Mouse (Mus musculus) spleen, postnatal 10 days (tissue): ENCODE results near the gene Vav1.
A peak's percentile ranks its signal among the peaks of the same experiment; 100 is the strongest.

Source experiments
- DNase-seq, 2 experiments: peaks; one replicate each; pipeline ENCODE4 v3.0.0; 2021 to 2022; ENCODE audit warnings: low spot score in 2 of 2

Vav1 gene

DNA sequence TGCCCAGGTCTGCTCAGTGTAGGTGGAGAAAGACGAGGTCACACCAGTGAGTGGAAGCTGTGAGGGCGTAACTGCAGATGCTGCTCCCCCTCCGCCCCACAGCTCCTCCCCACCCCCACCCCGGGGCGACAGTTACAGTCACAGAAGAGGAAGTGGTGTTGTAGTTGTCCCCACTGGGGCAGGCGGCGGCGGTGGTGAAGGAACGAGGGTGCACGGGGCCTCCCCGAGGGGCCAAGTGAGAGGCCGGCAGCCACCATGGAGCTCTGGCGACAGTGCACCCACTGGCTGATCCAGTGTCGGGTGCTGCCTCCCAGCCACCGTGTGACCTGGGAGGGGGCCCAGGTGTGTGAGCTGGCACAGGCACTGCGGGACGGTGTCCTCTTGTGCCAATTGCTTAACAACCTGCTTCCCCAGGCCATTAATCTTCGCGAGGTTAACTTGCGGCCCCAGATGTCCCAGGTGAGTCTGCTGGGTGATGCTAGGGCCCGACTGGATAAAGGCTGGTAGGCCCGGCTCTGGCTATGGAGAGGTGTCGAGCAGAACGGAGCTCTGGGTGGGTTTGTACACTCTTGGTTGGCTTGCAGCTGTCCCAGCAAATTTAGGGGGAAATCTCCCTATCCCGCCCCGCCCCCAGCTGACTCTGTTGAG lies at the start of gene Vav1:
Gene Vav1, plus strand, starts transcription at position 158 of the 648 bp plus-strand sequence.
- peak; percentile 57 to 86 for DNase-seq

DNA sequence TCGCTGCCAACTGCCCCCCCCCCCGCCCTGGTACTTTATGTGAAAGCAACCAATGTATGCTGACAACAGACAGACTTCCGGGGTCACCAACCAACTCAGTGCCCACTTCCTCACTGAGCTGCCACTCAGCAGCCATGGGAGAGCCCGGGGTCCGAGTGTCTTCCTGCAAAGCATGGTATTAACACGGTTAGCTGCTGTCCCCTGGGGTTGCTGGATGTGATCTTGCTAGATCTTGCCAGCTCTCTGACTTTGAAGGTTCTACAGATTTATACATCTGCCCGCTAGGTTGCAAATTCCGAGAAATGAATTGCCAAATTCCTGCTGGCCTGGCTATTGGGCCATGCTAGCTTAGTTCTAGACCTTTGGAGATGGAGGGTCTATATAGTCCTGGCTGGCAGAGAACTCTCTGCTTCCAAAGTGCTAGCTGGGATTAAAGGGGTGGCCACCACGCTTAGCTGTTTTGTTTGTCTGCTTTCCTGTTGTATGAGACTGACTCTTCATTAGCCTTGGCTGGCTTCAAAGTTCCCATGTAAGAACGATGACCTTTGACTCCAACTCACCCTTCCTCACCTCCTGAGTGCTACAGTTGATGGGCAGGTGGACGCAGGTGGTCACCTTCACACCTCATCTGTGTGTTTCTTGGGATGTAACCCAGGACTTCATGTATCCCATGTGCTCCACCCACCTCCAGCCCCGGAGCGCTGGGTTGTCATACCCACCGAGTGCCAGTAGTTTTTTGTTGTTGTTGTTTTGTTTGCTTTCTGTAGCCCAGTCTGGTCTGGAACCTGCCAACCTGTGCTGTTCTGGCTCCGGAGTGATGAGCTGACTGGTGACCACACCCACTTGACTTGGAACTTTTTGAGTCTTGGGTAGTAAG lies 48.8 kb upstream of the Vav1 start:
- DNase-seq: no peak

DNA sequence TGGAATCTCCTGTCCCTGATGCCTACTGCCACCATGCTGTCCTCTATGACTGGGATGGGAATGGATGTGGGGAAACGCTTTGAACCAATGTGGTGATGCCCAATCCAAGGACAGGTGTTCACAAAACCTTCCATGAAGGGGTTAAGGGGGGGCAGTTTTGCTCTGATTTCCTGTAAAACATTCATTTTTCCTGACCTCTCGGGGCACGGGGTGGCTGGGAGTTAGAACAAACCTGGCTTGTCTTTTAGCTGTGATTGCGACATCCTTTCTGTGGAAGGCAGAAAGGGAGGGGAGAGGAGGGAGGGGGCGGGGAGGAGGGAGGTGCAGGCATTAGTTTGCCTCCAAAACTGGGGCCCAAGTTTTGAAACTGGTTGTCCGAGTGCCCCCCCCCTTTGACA lies 48.2 kb upstream of the Vav1 start:
- no peak for DNase-seq

DNA sequence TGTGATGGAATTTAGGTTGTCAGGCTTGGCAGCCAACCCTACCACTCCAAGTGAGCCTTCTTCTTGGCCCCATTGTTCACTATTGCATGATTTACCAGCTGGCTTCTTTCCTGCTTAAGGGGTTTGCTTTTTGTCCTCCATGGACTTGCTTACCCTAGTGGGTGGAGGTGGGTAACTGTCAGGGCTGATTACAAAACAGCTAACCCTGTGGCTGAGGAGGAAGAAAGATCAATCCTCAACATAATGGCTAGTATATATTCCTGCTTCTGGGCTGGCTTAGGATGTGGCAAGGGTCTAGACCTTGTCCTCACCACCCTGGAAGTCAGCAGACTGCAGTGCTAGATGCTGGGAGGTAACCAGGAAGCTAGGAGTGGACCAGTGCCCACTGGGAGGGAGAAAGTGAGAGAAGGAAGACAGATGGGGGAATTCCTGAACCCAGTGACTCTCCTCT lies 47.6 kb upstream of the Vav1 start:
- DNase-seq: no peak

DNA sequence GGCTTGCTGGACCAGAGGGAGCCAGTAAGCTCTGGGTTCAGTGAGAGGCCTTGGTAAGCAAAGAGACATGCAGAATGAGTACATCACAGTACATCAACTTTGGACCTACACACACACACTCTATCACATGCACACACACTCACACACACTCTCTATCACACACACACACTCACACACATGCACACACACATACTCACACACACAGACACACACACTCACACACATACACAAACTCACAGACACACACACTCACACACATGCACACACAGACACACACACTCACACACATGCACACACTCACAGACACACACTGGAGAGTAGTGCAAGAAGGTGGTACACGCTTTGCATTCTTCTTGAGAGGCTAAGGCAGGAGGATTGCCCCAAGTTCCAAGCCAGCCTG lies 46.7 kb upstream of the Vav1 start:
- no peak for DNase-seq

DNA sequence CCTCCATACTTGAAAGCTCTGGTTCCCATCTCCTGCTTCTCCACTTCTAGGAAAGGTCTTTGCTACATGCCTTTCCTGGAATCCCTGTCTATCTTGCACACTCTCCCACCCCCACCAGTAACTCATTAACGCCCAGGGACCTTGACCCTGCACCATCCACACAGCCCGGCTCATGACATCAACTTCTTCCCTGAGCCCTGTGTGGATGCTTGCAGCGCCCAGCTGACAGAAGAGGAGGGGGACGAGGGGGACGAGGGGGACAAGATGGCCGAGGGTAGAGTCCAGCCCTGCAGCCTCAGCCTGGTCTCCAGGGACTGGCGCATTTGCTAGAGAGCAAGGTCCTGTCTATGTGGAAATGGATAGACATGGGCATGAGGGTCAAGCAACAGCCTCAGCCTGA lies 45.9 kb upstream of the Vav1 start:
- no peak for DNase-seq

DNA sequence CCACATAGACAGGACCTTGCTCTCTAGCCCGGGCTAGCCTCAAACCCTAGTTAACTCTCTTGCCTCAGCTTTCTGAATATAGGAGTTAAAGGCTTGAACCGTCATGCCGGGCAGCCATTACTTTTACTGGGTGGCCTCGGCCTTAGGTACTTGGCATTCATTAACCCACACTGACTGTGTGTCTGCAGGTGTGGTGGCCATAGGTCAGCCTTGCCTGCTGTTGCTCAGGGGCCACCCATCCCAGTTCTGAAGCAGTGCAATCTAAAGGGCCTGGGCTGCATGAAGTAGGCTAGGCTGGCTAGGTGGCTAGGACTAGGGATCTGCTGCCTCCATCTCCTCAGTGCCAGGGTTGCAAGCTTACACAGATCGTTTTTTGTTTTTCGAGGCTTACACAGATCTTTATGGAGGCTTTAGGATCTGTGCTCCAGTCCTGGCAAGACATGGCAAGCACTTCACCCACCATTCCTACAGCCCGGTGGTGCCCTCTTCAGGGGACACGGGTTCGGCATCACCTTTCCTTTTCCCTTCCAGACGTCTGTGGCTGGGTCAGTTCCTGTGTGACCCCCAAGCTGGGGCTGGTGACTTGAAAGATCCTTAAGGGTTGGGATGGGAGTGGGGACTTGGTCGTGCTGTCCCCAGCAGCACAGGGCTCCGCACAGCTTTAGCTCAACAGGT lies 44.5 kb upstream of the Vav1 start:
- no peak for DNase-seq

DNA sequence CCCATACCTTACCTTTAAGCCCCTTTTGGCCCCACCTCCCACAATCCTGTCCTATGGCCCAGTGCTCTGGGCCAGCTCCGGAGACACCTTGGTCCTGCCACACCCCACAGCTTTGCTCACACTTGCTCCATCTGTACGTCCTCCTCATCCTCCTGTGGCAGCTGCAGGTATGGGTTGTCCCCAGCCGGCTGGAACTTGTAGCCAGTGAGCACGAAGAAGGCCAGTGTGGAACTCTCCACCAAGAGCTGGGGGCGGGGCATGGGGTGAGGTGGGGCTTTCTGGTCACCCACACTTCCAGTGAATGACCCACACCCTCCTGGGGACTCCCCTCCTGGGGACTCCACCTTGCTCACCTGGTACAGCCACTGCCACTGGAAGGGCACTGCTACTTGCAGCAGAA lies 43.1 kb upstream of the Vav1 start:
- no peak for DNase-seq

DNA sequence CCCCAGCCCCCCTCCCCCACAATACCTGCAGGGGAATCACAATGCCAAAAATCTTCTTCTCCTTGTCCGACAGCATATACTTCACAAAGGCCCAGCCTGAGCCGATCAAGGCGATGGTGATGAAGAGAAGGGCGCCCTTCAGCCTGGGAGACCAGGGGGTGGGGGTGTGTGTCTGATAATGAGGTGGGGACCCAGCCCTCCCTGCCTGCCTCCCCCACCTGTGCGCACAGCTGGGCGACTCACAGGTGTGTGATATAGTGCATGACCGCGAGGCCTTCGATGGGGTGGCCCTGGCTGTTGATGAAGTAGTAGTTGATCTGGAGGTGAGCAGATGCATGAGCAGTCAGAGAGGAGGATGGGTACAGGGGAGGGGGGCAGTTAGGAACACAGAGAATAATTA lies 41.7 kb upstream of the Vav1 start:
- DNase-seq: no peak

DNA sequence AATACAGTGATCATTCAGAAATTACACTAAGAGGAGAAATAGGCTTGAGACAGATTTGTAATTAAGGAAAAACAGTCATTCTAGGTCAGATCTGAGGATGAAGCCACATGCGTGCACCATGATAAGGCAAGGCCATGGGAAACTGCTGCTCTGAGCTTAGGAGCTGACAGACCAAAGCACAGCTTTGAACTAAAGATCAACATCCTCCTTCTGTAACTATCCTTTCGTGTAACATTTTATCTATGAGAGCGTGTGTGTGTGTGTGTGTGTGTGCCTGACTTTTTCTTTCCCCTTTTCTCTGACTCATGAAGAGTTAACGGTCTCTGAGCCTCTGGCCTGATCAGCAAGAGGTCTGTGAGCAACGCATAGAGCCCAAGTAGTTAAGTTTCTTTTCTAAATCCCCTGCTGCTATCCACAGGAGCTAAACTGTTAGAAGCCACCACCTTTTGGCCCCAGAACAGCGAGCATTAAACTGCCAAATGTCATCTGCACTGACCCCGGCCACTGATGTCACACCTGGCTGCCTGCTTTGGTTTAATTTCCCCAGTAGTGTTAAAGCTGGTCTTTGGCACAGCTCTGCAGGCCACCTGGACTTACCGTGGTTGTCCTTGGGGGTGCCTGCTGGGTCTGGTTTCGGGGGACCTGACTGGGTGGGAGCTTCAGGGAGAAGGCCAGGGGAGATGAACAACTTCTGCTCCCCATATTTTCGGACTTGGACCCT lies 35.1 kb upstream of the Vav1 start:
- no peak for DNase-seq

DNA sequence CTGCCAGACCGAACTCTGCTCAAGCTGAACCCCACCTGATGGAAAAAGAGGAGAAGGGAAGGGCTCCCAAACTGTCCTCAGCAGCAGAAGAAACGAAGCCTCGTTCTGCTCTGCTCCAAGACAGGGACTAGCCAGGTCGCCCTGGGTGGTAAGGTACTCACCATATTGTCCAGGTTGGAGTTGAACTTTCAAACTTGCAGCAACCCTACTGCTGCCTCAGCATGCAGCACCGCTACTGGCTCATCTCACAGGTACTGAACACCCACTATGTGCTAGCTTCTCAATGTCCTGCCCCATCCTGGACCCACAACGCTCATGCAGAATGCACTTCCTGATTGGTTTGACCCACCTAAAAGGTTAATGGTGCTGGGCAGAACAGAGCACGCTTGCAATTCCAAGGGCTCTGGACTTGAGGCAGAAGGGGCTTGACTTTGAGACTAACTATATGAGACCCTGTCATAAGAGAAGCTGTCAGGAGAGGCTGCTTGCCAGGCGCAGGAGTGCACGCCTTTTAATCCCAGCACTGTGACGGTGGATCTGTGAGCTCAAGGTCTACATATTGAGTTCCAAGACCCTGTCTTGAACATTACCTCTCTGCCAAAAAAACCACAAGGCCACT lies 33.5 kb upstream of the Vav1 start:
- no peak for DNase-seq

DNA sequence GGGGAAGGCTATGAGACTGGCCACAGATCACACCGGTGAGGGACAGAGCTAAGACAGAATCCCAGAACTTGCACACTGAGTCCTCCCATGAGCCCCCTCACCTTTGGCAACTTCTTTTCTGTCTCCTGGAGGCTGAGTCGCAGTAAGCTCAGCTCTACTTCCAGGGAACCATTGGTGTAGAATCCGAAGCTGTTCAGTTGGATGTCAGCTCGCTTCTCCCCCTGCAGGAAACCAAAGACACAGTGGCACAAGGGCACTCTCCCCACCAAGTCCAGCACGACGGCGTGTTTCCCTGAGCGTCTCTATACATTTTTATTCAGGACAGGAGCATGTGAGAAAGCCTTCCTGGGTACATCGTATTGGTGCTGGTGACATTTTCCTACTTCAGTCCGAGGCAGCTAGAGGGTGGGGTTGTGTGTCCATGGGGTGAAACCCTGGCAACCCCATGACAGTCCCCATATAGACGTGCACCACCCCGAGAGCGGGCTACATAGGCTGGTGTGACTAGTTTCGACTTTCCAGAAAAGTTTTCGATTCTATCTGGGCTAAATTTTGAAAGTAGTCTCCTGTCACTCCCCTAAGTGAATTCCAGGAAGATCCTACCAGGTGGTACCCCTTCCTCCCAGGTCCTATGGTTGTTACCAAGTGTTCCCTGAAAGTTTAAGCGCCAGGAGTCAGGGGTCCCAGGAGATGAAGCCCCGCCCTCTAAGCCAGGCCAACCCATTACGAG lies 32.1 kb upstream of the Vav1 start:
- DNase-seq: peak; percentile 22 to 23

DNA sequence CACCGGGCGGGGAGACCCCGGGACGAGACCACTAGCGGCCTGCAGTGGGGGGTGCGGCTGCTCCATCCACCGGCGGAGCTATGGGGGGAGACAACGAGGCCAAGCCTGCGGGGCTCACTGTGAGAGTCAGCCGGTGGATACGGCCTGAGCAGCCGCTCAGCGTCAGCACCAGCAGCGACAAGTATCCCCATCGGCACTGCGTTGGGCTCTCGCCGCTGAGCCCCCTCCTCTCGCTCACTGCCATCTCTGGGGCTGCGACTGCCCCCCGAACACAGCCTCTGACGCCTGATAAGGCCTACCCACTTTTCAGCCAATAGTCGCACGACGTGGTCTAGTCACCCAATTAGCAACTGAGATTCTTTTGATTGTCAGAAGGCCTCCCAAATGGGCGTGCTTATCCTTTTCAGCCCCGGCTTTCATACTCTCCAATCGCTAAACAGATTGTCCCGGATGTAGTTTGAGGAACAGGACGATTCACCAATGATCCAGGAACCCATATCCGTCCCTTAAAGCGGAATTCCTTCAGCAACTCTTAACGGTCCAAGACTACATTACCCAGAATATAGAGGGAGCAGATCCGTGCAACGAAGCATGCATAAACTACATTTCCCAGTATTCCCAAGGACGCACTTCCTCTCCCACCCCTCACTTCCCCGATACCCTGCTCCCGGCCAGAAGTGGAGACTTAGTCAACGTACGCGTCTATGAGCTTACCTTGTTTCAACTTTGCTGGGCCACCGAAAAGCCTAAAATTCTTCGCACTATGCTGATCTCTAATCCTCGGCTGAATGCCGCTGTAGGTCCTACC lies 31.3 kb upstream of the Vav1 start:
- DNase-seq: peak; percentile 78 to 85

DNA sequence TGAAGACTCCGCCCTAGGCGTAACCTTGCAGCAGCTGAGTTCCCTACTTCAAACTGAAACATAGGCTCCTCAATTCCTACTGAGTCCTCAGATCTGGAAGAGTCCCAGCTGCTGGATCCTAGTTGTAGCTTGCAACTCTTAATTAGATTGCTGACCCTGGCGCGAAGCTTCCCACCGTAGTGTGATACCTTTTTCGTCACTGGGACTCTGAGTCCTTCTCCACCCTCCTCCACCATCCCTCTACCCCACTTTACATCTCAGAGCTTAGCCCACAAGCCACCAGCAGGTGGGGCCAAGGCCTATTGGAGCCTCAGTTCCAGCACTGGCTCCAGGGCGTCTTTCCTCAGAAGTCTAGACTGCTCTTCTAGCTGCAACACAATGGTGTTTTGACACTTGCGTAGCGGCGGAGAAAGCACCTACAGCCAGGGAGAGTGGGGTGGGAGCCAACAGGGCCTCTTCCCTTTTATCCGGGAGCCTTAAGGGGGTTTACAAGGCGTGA lies 30.6 kb upstream of the Vav1 start, which contains the start of gene Gpr108:
Gene Gpr108, minus strand, starts transcription at position 246 of the 499 bp plus-strand sequence.
- peak; percentile 74 to 88 for DNase-seq

DNA sequence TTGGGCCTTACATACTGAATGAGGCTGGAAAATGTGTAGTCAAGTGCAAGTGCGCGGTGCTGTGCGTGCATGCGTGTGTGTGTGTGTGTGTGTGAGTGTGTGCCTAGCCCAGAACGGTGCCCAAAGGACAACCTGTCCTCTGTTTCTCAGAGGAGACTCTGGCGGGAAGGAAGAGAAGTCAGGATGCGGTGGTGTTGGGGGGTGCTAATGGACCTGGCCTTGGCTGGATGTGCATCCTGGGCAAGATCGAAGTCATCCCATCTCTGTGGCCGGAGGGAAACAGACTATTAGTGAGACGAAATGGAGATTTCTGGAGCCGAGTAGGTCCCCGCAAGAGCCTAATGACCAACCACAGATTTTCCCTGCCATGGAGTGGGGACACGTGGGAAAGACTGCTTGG lies 30.1 kb upstream of the Vav1 start:
- peak; percentile 19 to 36 for DNase-seq

DNA sequence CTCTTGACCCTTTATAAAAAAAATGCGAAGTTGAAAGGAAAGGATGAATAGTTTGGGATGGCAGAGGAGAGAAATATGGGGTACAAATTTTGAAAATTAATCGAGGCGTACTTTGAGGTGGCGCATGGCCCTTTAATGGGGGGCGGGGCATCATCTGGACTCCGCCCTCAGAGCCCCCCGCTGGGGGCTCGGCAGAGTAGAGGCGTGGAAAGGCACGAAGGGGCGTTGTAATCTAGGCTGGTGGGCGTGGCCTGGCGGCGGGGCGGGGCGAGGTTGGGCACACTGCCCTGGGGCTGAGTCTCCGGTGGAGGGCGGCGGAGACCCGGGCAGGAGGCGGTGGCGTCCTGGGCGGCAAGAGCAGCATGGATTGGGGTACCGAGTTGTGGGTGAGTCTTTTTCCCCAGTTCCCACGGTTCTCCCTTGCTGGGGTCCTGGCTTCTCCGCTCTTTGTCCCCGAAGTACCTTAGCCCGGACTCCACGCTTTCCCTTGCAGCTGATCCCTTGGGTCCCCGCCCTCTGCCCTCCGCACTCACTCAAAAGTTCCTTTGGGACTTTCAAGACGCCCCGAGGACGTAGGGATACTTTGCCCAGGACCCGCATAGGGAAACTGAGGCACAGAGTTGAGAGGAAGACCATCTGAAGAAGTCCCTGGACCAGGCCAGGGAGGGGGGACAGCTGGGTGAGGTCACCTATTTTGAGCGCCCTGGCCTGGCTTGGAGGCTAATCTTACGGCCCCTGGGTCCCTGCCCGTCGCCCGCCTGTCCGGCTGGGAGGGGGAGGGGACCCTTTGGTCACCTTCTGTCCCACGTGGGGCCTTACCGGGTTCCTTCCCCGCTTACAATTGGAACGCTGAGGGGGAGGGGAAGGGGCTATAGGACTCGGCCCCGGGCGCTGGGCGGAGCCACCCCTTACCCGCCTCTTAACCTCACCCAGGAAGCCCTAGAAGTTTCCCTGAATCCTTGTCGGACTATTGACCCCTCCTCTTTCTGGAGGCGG lies 29.4 kb upstream of the Vav1 start, which contains the start of gene Trip10:
Gene Trip10, plus strand, starts transcription at position 270 of the 996 bp plus-strand sequence.
- peak; percentile 92 to 97 for DNase-seq

DNA sequence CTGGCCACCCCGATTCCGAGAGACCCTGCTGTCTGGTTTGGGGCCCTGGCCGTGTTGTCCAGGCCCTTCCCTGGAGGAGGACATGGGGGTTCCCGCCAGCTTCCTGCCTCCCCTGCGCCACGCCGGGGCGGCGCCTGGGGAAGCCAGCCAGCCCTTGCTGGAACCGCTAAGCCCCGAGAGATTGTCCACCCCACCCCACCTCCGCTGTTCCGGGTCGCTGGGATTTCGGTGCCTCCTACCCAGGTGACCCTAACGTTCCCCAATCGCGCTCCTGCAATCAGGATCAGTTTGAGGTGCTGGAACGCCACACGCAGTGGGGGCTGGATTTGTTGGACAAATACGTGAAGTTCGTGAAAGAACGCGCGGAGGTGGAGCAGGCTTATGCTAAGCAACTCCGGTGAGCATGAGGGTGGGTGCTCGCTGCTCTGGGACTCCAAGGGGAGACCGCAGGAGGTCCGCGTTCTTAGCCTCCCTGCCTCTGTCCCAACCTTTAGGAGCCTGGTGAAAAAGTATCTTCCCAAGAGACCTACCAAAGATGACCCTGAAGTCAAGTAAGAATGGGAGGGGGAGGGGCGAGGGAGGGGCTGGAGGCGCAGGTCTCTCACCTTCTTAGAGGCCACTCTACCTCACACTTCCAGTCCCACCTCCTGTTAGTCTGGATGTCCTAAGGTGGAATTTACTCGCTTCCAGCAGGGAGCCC lies 28.3 kb upstream of the Vav1 start:
- DNase-seq: peak in 1 of 2 experiments; percentile 28

DNA sequence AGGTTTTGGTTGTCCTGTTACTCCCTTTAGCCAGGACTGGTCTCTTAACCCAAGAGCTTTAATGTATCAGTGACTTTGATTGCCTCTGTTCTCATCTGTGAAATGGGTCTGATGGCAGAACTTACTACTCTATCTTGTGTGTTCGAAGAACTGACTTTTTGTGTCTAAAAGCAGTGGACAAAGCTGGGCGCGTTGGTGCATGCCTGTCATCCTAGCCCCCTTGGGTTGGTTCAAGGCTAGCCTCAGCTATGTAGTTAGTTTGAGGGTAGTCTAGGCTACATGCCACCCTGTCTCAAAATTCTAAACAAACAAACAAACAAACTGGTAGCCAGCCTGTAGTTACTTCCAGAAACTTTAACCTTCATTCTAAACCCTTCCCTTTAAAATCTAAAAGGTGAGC lies 27.5 kb upstream of the Vav1 start:
- DNase-seq: no peak
